In genomic region chr3:147966379-147966778, GRCm38 (mm10) we compare ENCODE assay signal across 11 mouse cellular contexts.
DNase-seq lines count a peak whose midpoint lies in the region; ATAC-seq and TF ChIP-seq lines count a peak whose summit lies in the region.
"Had no signal": no experiment of that assay in that cellular context is flagged by ENCODE, and none has a peak within 500 bp of the region (broad histone marks: within the 10 kb centered on the region; RNA-seq: fewer than 3 reads in every experiment).

No protein-coding gene starts in this region.

- no peaks in the 10 kb centered on the region for H3K36me3 ChIP-seq in heart, adult 2 months (ENCODE audit: control insufficient read depth, insufficient read depth, low read length)
- H3K36me3 ChIP-seq in limb, embryonic 14.5 days (ENCODE audit: control insufficient read depth, insufficient read depth, low read length), result no peaks in the 10 kb centered on the region

- WGBS in heart, adult 2 months, result 52% methylated on average over 12 of the region's 12 CpGs
- WGBS in limb, embryonic 14.5 days, result 20% methylated on average over 12 of the region's 12 CpGs

- no peak overlapping the region for H3K27ac ChIP-seq in heart, adult 2 months
- H3K27ac ChIP-seq in limb, embryonic 14.5 days (replicated peaks; ENCODE audit: low read depth, low read length), result peak overlapping the region; percentile 38; the same call in 1 of the 2 replicates
- H3K27ac ChIP-seq: liver, embryonic 14.5 days had no signal

- no peaks in the 10 kb centered on the region for H3K79me2 ChIP-seq in heart, adult 2 months (replicated peaks; ENCODE audit: control insufficient read depth, insufficient read depth, low read length)

- TF ChIP-seq EP300 in heart, adult 2 months (IDR thresholded peaks at IDR 0.05; ENCODE audit: insufficient read depth, low read depth, low read length), result no peak

- H3K27me3 ChIP-seq in heart, adult 2 months (ENCODE audit: control insufficient read depth, insufficient read depth, low read length), result no peaks in the 10 kb centered on the region
- no peaks in the 10 kb centered on the region for H3K27me3 ChIP-seq in limb, embryonic 14.5 days (ENCODE audit: control insufficient read depth, insufficient read depth, low read length)

- no peak for TF ChIP-seq POLR2A in heart, adult 2 months (IDR thresholded peaks at IDR 0.05; ENCODE audit: insufficient read depth, low read depth, low read length)
- TF ChIP-seq POLR2A in limb, embryonic 14.5 days (IDR thresholded peaks at IDR 0.05; ENCODE audit: borderline replicate concordance, extremely low read depth, insufficient read depth, insufficient read length), result no peak

- peak; percentile 38 to 46 for DNase-seq in cerebellum, postnatal 14 days
- peak; percentile 35 for DNase-seq in heart, postnatal 4 days
- no peak for DNase-seq in heart, adult 2 months
- no peak for DNase-seq in limb, embryonic 14.5 days (ENCODE audit: low spot score)
- peak; percentile 67 for DNase-seq in retina, postnatal 1 day
- DNase-seq in urinary bladder, postnatal 25 days (ENCODE audit: low spot score), result no peak
- no peak for DNase-seq in layer of hippocampus, adult 18-20 months (ENCODE audit: low spot score in 2 of 2)
- DNase-seq: kidney, adult 9 months; lung, postnatal 36 days had no signal

- no peaks in the 10 kb centered on the region for H3K9me3 ChIP-seq in limb, embryonic 14.5 days (ENCODE audit: control insufficient read depth, low read length)

- no peak overlapping the region for H3K4me3 ChIP-seq in heart, adult 2 months
- H3K4me3 ChIP-seq in limb, embryonic 14.5 days (replicated peaks; ENCODE audit: low read length), result no peak overlapping the region

- no peak for ATAC-seq in cerebellum, adult (ENCODE audit: insufficient number of reproducible peaks, low FRiP score, low TSS enrichment)
- ATAC-seq in limb, embryonic 14.5 days (ENCODE audit: low FRiP score, low read depth), result no peak

- no peak for TF ChIP-seq CTCF in heart, adult 2 months (IDR thresholded peaks at IDR 0.05)

- intact Hi-C loops in heart, adult 2 months (cut with DNase I), result no loop called here

- H3K4me1 ChIP-seq in heart, adult 2 months (ENCODE audit: control insufficient read depth, insufficient read depth, low read length), result no peaks in the 10 kb centered on the region
- H3K4me1 ChIP-seq in limb, embryonic 14.5 days (ENCODE audit: control insufficient read depth, insufficient read depth, low read length), result peaks cover 21% of the 10 kb centered on the region

- no peak overlapping the region for H3K4me2 ChIP-seq in limb, embryonic 14.5 days (replicated peaks; ENCODE audit: low read depth, low read length, severe bottlenecking)

- H3K9ac ChIP-seq in heart, adult 2 months (ENCODE audit: low read depth, low read length), result no peak overlapping the region
- no peak overlapping the region for H3K9ac ChIP-seq in limb, embryonic 14.5 days (ENCODE audit: low read depth, low read length, severe bottlenecking)
- H3K9ac ChIP-seq: liver, embryonic 14.5 days had no signal

Comparison
In these comparisons a context has a peak if more than half of its experiments do, and no peak if none do; other contexts are left out.
1. DNase-seq: peak in cerebellum, postnatal 14 days (2 of 2), heart, postnatal 4 days (single experiment) and retina, postnatal 1 day (single experiment); none in heart, adult 2 months (0 of 2), limb, embryonic 14.5 days (single experiment), urinary bladder, postnatal 25 days (single experiment) and layer of hippocampus, adult 18-20 months (0 of 2).